Mouse (Mus musculus): ENCODE measurements around the gene Trir. TPM values are rescaled to one million over a fixed set of nuclear protein-coding genes. Genes with fewer than 3 reads are reported as not detected.

Trir gene
- polyA plus RNA-seq, 1 experiment from 2014 or later, result 140 TPM

Small RNA genes lying within 50 kb of the gene (microRNA-seq; reads per million reads assigned to microRNA genes)
- gene Mir7070, result 2.7 reads per million

Other genes starting within 250 kb of the Trir start
- 0.49 and 1.2 TPM in 2 replicates for gene Nfix, start 226.5 kb upstream of the Trir start, polyA plus RNA-seq (2016; fragmentation: Nextera tagmentation; extraction: Ambion mirVana)
- gene Dand5, start 204.0 kb upstream of the Trir start, polyA plus RNA-seq (2016; fragmentation: Nextera tagmentation; extraction: Ambion mirVana), result 2.9 and 5.3 TPM in 2 replicates
- gene Gadd45gip1, start 195.3 kb upstream of the Trir start, polyA plus RNA-seq (2016; fragmentation: Nextera tagmentation; extraction: Ambion mirVana), result 46.3 and 47.2 TPM in 2 replicates
- gene Rad23a, start 186.2 kb upstream of the Trir start, polyA plus RNA-seq (2016; fragmentation: Nextera tagmentation; extraction: Ambion mirVana), result 124 and 131 TPM in 2 replicates
- 723 and 798 TPM in 2 replicates for gene Calr, start 179.9 kb upstream of the Trir start, polyA plus RNA-seq (2016; fragmentation: Nextera tagmentation; extraction: Ambion mirVana)
- gene Farsa, start 169.8 kb upstream of the Trir start, polyA plus RNA-seq (2016; fragmentation: Nextera tagmentation; extraction: Ambion mirVana), result 133 and 139 TPM in 2 replicates
- gene Syce2, start 154.7 kb upstream of the Trir start, polyA plus RNA-seq (2016; fragmentation: Nextera tagmentation; extraction: Ambion mirVana), result 64.7 and 71.7 TPM in 2 replicates
- gene Gcdh, start 132.9 kb upstream of the Trir start, polyA plus RNA-seq (2016; fragmentation: Nextera tagmentation; extraction: Ambion mirVana), result 37.3 and 39.6 TPM in 2 replicates
- gene Klf1, start 124.9 kb upstream of the Trir start, polyA plus RNA-seq (2016; fragmentation: Nextera tagmentation; extraction: Ambion mirVana), result 14.8 and 19.7 TPM in 2 replicates
- gene Dnase2a, start 118.3 kb upstream of the Trir start, polyA plus RNA-seq (2016; fragmentation: Nextera tagmentation; extraction: Ambion mirVana), result 6.6 and 7.5 TPM in 2 replicates
- 3.2 and 8.4 TPM in 2 replicates for gene Mast1, start 89.5 kb upstream of the Trir start, polyA plus RNA-seq (2016; fragmentation: Nextera tagmentation; extraction: Ambion mirVana)
- 0.62 and 1.2 TPM in 2 replicates for gene Rtbdn, start 79.8 kb upstream of the Trir start, polyA plus RNA-seq (2016; fragmentation: Nextera tagmentation; extraction: Ambion mirVana)
- gene Gm49661, start 57.4 kb upstream of the Trir start, polyA plus RNA-seq (2016; fragmentation: Nextera tagmentation; extraction: Ambion mirVana), result not detected in 2 replicates
- 1,203 and 1,278 TPM in 2 replicates for gene Prdx2, start 57.2 kb upstream of the Trir start, polyA plus RNA-seq (2016; fragmentation: Nextera tagmentation; extraction: Ambion mirVana)
- gene Rnaseh2a, start 57.1 kb upstream of the Trir start, polyA plus RNA-seq (2016; fragmentation: Nextera tagmentation; extraction: Ambion mirVana), result 136 and 158 TPM in 2 replicates
- 5.0 and 5.4 TPM in 2 replicates for gene Junb, start 48.1 kb upstream of the Trir start, polyA plus RNA-seq (2016; fragmentation: Nextera tagmentation; extraction: Ambion mirVana)
- gene Hook2, start 36.2 kb upstream of the Trir start, polyA plus RNA-seq (2016; fragmentation: Nextera tagmentation; extraction: Ambion mirVana), result 18.2 and 18.4 TPM in 2 replicates
- not detected in 2 replicates for gene Best2, start 12.3 kb upstream of the Trir start, polyA plus RNA-seq (2016; fragmentation: Nextera tagmentation; extraction: Ambion mirVana)
- gene Asna1, start 1.5 kb upstream of the Trir start, polyA plus RNA-seq (2016; fragmentation: Nextera tagmentation; extraction: Ambion mirVana), result 160 and 164 TPM in 2 replicates
- 28.6 and 34.9 TPM in 2 replicates for gene Tnpo2, start 10.1 kb downstream of the Trir start, polyA plus RNA-seq (2016; fragmentation: Nextera tagmentation; extraction: Ambion mirVana)
- gene Fbxw9, start 33.2 kb downstream of the Trir start, polyA plus RNA-seq (2016; fragmentation: Nextera tagmentation; extraction: Ambion mirVana), result 25.5 and 32.3 TPM in 2 replicates
- 0.91 and 1.1 TPM in 2 replicates for gene Gm5741, start 41.2 kb downstream of the Trir start, polyA plus RNA-seq (2016; fragmentation: Nextera tagmentation; extraction: Ambion mirVana)
- gene Dhps, start 44.9 kb downstream of the Trir start, polyA plus RNA-seq (2016; fragmentation: Nextera tagmentation; extraction: Ambion mirVana), result 70.8 and 71.8 TPM in 2 replicates
- 133 and 142 TPM in 2 replicates for gene Wdr83os, start 53.9 kb downstream of the Trir start, polyA plus RNA-seq (2016; fragmentation: Nextera tagmentation; extraction: Ambion mirVana)
- gene Wdr83, start 54.5 kb downstream of the Trir start, polyA plus RNA-seq (2016; fragmentation: Nextera tagmentation; extraction: Ambion mirVana), result 61.2 and 70.6 TPM in 2 replicates
- 23.5 and 23.7 TPM in 2 replicates for gene Man2b1, start 56.4 kb downstream of the Trir start, polyA plus RNA-seq (2016; fragmentation: Nextera tagmentation; extraction: Ambion mirVana)
- 0.81 and 1.5 TPM in 2 replicates for gene Zfp791, start 96.3 kb downstream of the Trir start, polyA plus RNA-seq (2016; fragmentation: Nextera tagmentation; extraction: Ambion mirVana)
- not detected in 2 replicates for gene Cks1brt, start 125.1 kb downstream of the Trir start, polyA plus RNA-seq (2016; fragmentation: Nextera tagmentation; extraction: Ambion mirVana)
- not detected in 2 replicates for gene Olfr371, start 199.2 kb downstream of the Trir start, polyA plus RNA-seq (2016; fragmentation: Nextera tagmentation; extraction: Ambion mirVana)

Data from midbrain, embryonic 10.5 days (tissue).